In genomic region chr7:100121376-100121789, GRCm38 (mm10) we compare ENCODE assay signal across 7 mouse cellular contexts. TPM values are rescaled to one million over a fixed set of nuclear protein-coding genes. Genes with fewer than 3 reads are reported as not detected.
DNase-seq lines count a peak whose midpoint lies in the region; ATAC-seq lines count a peak whose summit lies in the region.

Gene Pold3 (minus strand): TSS chr7:100121565.

- peaks cover 23% of the 10 kb centered on the region for H3K36me3 ChIP-seq in embryonic facial prominence, embryonic 12.5 days
- peaks cover 12% of the 10 kb centered on the region; the same call in 1 of the 2 replicates for H3K36me3 ChIP-seq in limb, embryonic 11.5 days (ENCODE audit: control insufficient read depth, insufficient read depth, low read length)
- peaks cover 20% of the 10 kb centered on the region for H3K36me3 ChIP-seq in midbrain, embryonic 14.5 days (ENCODE audit: control insufficient read depth, insufficient read depth, low read length)

- peak within 1 kb of the TSS; percentile 85 for H3K9ac ChIP-seq in embryonic facial prominence, embryonic 12.5 days
- peak within 1 kb of the TSS; percentile 84 for H3K9ac ChIP-seq in limb, embryonic 11.5 days (ENCODE audit: low read length)
- H3K9ac ChIP-seq in midbrain, embryonic 14.5 days (replicated peaks; ENCODE audit: low read length): peak within 1 kb of the TSS; percentile 80

- H3K27me3 ChIP-seq in embryonic facial prominence, embryonic 12.5 days: no peaks in the 10 kb centered on the region
- H3K27me3 ChIP-seq in limb, embryonic 11.5 days (ENCODE audit: control insufficient read depth, insufficient read depth, low read length): no peaks in the 10 kb centered on the region
- no peaks in the 10 kb centered on the region for H3K27me3 ChIP-seq in midbrain, embryonic 14.5 days (ENCODE audit: control insufficient read depth, insufficient read depth, low read length)

- peak within 1 kb of the TSS; percentile 90 for H3K27ac ChIP-seq in embryonic facial prominence, embryonic 12.5 days
- peak within 1 kb of the TSS; percentile 84 for H3K27ac ChIP-seq in limb, embryonic 11.5 days (replicated peaks; ENCODE audit: low read depth, low read length)
- H3K27ac ChIP-seq in midbrain, embryonic 14.5 days (replicated peaks; ENCODE audit: low read depth, low read length): peak within 1 kb of the TSS; percentile 80

- WGBS in embryonic facial prominence, embryonic 12.5 days: under 1% methylated on average over 33 of the region's 33 CpGs
- WGBS in limb, embryonic 11.5 days: under 1% methylated on average over 33 of the region's 33 CpGs
- WGBS in midbrain, embryonic 14.5 days: under 1% methylated on average over 33 of the region's 33 CpGs

- no peaks in the 10 kb centered on the region for H3K9me3 ChIP-seq in embryonic facial prominence, embryonic 12.5 days
- H3K9me3 ChIP-seq in limb, embryonic 11.5 days (ENCODE audit: control insufficient read depth, low read length): 0 out of 2 replicates have a peak, but pooled peaks cover 3% of the 10 kb centered on the region
- no peaks in the 10 kb centered on the region for H3K9me3 ChIP-seq in midbrain, embryonic 14.5 days (ENCODE audit: control insufficient read depth, low read length)

- peak within 1 kb of the TSS; percentile 95 for H3K4me3 ChIP-seq in embryonic facial prominence, embryonic 12.5 days
- H3K4me3 ChIP-seq in limb, embryonic 11.5 days (ENCODE audit: low read depth, low read length): peak within 1 kb of the TSS; percentile 78
- peak within 1 kb of the TSS; percentile 97 for H3K4me3 ChIP-seq in midbrain, embryonic 14.5 days (replicated peaks; ENCODE audit: low read depth, low read length)

- DNase-seq in adrenal gland, postnatal 25 days: peak; percentile 99
- peak; percentile 100 for DNase-seq in heart, adult 11 months
- peak; percentile 100 for DNase-seq in kidney, adult 18-20 months
- peak; percentile 100 for DNase-seq in limb, embryonic 11.5 days (ENCODE audit: low spot score)
- DNase-seq in midbrain, embryonic 14.5 days: peak; percentile 99
- peak; percentile 98 to 99 for DNase-seq in spleen, adult 18-20 months

- H3K4me1 ChIP-seq in embryonic facial prominence, embryonic 12.5 days: peaks cover 9% of the 10 kb centered on the region
- 0 out of 2 replicates have a peak, but pooled peaks cover 3% of the 10 kb centered on the region for H3K4me1 ChIP-seq in limb, embryonic 11.5 days (ENCODE audit: control insufficient read depth, insufficient read depth, low read length)
- peaks cover 8% of the 10 kb centered on the region for H3K4me1 ChIP-seq in midbrain, embryonic 14.5 days (ENCODE audit: control insufficient read depth, insufficient read depth, low read length)

- H3K4me2 ChIP-seq in embryonic facial prominence, embryonic 12.5 days (replicated peaks): peak within 1 kb of the TSS; percentile 80
- H3K4me2 ChIP-seq in limb, embryonic 11.5 days (ENCODE audit: low read depth, severe bottlenecking): peak within 1 kb of the TSS; percentile 59
- H3K4me2 ChIP-seq in midbrain, embryonic 14.5 days (ENCODE audit: low read length): peak within 1 kb of the TSS; percentile 81

- peak; percentile 91 for ATAC-seq in embryonic facial prominence, embryonic 12.5 days (ENCODE audit: insufficient number of reproducible peaks, insufficient read depth, low FRiP score, low TSS enrichment)
- peak; percentile 95 for ATAC-seq in limb, embryonic 11.5 days (ENCODE audit: insufficient number of reproducible peaks, low FRiP score, low TSS enrichment, low read depth)
- peak; percentile 97 for ATAC-seq in midbrain, embryonic 14.5 days (ENCODE audit: low FRiP score, low TSS enrichment)

RNA-seq across cellular contexts. Expression of gene Pold3, which starts in this region (rescaled TPM):
- 25.6 and 33.6 TPM in 2 replicates for total RNA-seq in adrenal gland, postnatal 25 days (2021)
- polyA plus RNA-seq in embryonic facial prominence, embryonic 12.5 days (2016; fragmentation: Nextera tagmentation; extraction: Ambion mirVana): 81.6 and 82.9 TPM in 2 replicates
- 96.4 and 100 TPM in 2 replicates for polyA plus RNA-seq in limb, embryonic 11.5 days (2014; fragmentation: Nextera tagmentation; extraction: Ambion mirVana)
- 44.3 and 47.5 TPM in 2 replicates for polyA plus RNA-seq in midbrain, embryonic 14.5 days (2014; fragmentation: Nextera tagmentation; extraction: Ambion mirVana)

Comparison
In these comparisons a context has a peak if more than half of its experiments do, and no peak if none do; other contexts are left out.
1. Peak in every context shown above with its lines: DNase-seq, ATAC-seq, H3K4me3 ChIP-seq and H3K27ac ChIP-seq.